Mouse (Mus musculus) testis, adult 2 months (tissue): Measurements from ENCODE around the gene Tet2. TPM values are rescaled to one million over a fixed set of nuclear protein-coding genes. Genes with fewer than 3 reads are reported as not detected.

Experiments used
- H3K27ac ChIP-seq: fragments of 200-500 bp; 2 replicates; pipeline ENCODE4 v1.5.1; 2012; ENCODE audit warnings: low read depth, low read length; ENCODE audit not compliant: control insufficient read depth, insufficient read depth
- H3K27me3 ChIP-seq: fragments of 200-500 bp; 2 replicates; pipeline ENCODE4 v1.6.1; 2012; ENCODE audit warnings: mild to moderate bottlenecking, low read length, moderate library complexity; ENCODE audit not compliant: control insufficient read depth, insufficient read depth
- H3K36me3 ChIP-seq: fragments of 200-500 bp; 2 replicates; pipeline ENCODE4 v1.6.1; 2012; ENCODE audit warnings: mild to moderate bottlenecking, low read length; ENCODE audit not compliant: control insufficient read depth, insufficient read depth
- H3K4me1 ChIP-seq: fragments of 200-500 bp; 2 replicates; pipeline ENCODE4 v1.6.1; 2012; ENCODE audit warnings: low read length; ENCODE audit not compliant: control insufficient read depth, insufficient read depth
- H3K4me3 ChIP-seq: fragments of 200-500 bp; 2 replicates; pipeline ENCODE4 v1.5.1; 2012; ENCODE audit warnings: low read depth, mild to moderate bottlenecking, low read length, moderate library complexity, mixed read lengths; ENCODE audit not compliant: control insufficient read depth
- CTCF ChIP-seq: fragments of 200-500 bp; IDR thresholded peaks from 2 replicates; pipeline ENCODE4 v1.5.1; 2012; ENCODE audit warnings: low read depth, mild to moderate bottlenecking, inconsistent platforms, low read length, moderate library complexity; ENCODE audit not compliant: control insufficient read depth, insufficient read depth, insufficient replicate concordance
- POLR2A ChIP-seq: fragments of 200-500 bp; IDR thresholded peaks from 2 replicates; pipeline ENCODE4 v1.6.1; 2012; ENCODE audit warnings: low read depth, mild to moderate bottlenecking, inconsistent platforms, low read length, moderate library complexity; ENCODE audit not compliant: control insufficient read depth
- polyA plus RNA-seq: library from polyadenylated mRNA; depleted of rRNA; stranded (reverse); fragments of >200 nt; gene quantifications from 2 replicates; pipeline ENCODE4 v1.2.3, GENCODE M21; 2012

The Tet2 gene
- polyA plus RNA-seq, 1 experiment, result 1.5 TPM

DNA sequence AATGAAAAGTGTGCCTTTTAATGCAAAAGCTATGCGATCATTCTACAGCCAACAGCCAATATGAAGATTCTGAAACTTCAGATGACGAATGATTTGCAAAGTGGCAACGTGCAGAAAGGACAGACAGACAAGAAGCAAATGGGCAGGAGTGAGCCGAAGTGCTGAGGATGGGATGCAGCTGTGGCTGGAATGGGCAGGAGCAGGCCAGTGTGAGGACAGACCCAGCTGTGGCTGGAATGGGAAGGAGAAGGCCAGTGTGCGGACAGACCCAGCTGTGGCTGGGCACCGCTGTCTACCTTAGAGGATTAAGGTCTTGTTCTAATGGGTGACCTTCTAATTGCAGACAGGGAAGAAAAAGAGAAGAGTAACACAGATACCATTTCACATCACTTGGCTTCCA, 9.3 kb downstream of the Tet2 start:
- Histone ChIP-seq H3K27ac (no peak overlapping the region), H3K4me3 (no peak overlapping the region)
- no peak for TF ChIP-seq POLR2A
- TF ChIP-seq CTCF, result no peak

GRCm38 (mm10) chr3:133534066-133534465, 10.9 kb downstream of the Tet2 start:
- Histone ChIP-seq H3K36me3 (no peaks in the 10 kb centered on the region), H3K4me1 (no peaks in the 10 kb centered on the region), H3K27ac (no peak overlapping the region), H3K27me3 (no peaks in the 10 kb centered on the region), H3K4me3 (no peak overlapping the region)
- no peak for TF ChIP-seq POLR2A
- no peak for TF ChIP-seq CTCF

More for the DNA sequence above, 9.3 kb downstream of the Tet2 start:
- Histone ChIP-seq H3K36me3 (no peaks in the 10 kb centered on the region), H3K4me1 (no peaks in the 10 kb centered on the region), H3K27me3 (no peaks in the 10 kb centered on the region)

DNA sequence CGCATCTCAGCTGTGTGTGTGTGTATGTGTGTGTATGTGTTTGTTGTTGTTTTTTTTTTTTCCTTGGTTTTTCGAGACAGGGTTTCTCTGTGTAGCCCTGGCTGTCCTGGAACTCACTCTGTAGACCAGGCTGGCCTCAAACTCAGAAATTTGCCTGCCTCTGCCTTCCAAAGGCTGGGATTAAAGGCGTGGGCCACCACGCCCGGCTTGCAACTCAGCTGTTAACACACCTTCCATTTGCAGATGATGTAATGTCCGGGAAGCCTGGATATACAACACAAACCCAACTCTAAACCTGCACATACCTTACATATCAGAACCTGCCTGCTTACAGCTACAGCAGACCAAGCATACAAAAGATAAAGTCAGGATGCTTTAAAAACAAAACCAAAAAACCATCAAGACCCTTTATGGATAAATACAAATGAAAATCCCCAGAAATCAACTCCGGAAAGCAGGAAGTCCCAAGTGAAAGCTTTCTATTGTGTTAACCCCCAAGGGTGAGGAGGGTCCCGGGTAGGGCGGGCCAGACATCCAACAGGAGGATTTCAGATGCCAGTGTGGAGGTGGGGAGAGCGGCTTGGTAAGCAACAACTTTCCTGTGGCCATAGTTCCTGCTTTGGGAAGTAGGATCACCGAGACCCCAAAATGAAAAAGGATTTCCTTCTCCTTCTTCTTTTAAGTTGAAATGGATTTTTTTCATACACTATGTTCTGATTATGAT, 11.5 kb downstream of the Tet2 start:
- Histone ChIP-seq H3K27me3 (no peaks in the 10 kb centered on the region), H3K27ac (no peak overlapping the region), H3K36me3 (no peaks in the 10 kb centered on the region), H3K4me3 (no peak overlapping the region), H3K4me1 (no peaks in the 10 kb centered on the region)
- TF ChIP-seq CTCF (no peak), POLR2A (no peak)

DNA sequence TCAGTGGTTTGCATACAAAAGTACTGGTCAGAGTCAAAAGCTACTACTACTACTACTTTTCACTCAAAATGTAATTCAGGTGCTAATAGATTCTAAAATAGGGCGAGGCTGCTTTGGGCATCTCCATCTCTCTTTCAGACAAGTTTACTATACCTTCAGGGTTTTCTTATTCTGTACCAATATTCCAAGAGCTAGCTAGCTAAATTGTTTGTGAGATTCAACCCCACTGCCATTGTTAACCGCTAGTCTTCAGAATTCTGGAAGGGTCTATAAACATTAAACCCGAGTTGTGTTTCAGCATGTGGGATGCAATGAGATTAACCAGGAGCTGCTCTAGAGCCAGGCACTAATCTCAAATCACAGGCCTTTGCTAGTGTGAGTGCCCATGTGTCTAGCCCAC, 12.1 kb downstream of the Tet2 start:
- Histone ChIP-seq H3K27ac (no peak overlapping the region), H3K4me1 (no peaks in the 10 kb centered on the region), H3K36me3 (no peaks in the 10 kb centered on the region), H3K4me3 (no peak overlapping the region), H3K27me3 (no peaks in the 10 kb centered on the region)
- TF ChIP-seq POLR2A, result no peak
- TF ChIP-seq CTCF, result no peak

- Histone ChIP-seq H3K27me3 (no peaks in the 10 kb centered on the region), H3K4me1 (no peaks in the 10 kb centered on the region), H3K4me3 (no peak overlapping the region), H3K36me3 (no peaks in the 10 kb centered on the region), H3K27ac (no peak overlapping the region)
- TF ChIP-seq POLR2A (no peak), CTCF (no peak)
Observed at GRCm38 (mm10) chr3:133532252-133532651, 12.7 kb downstream of the Tet2 start.

DNA sequence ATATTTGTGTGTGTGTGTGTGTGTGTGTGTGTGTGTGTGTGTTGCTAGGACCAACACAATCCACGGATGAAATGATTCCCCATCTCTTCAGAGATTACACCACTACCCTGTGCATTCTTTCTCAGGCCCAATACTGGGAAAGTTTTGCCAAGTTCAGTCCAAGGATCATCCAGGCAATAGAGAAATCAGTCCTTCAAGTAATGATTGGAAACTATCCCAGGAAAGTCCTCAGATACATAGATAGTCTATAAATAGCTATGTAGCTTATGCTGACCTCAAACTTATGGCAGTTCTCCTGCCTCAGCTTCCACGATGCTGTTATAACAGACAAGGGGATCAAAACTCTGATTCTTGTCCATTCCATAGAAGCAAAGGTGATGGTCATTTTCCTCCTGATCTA, 13.8 kb downstream of the Tet2 start:
- H3K27me3 ChIP-seq, result no peaks in the 10 kb centered on the region
- no peak overlapping the region for H3K4me3 ChIP-seq
- H3K27ac ChIP-seq, result no peak overlapping the region
- H3K36me3 ChIP-seq, result no peaks in the 10 kb centered on the region
- no peak for TF ChIP-seq CTCF
- TF ChIP-seq POLR2A, result no peak
- no peaks in the 10 kb centered on the region for H3K4me1 ChIP-seq

- H3K4me3 ChIP-seq, result no peak overlapping the region
- H3K27ac ChIP-seq, result no peak overlapping the region
- H3K36me3 ChIP-seq, result no peaks in the 10 kb centered on the region
- no peak for TF ChIP-seq CTCF
- TF ChIP-seq POLR2A, result no peak
- no peaks in the 10 kb centered on the region for H3K27me3 ChIP-seq
- H3K4me1 ChIP-seq, result no peaks in the 10 kb centered on the region
Observed at GRCm38 (mm10) chr3:133530664-133531063, 14.3 kb downstream of the Tet2 start.

DNA sequence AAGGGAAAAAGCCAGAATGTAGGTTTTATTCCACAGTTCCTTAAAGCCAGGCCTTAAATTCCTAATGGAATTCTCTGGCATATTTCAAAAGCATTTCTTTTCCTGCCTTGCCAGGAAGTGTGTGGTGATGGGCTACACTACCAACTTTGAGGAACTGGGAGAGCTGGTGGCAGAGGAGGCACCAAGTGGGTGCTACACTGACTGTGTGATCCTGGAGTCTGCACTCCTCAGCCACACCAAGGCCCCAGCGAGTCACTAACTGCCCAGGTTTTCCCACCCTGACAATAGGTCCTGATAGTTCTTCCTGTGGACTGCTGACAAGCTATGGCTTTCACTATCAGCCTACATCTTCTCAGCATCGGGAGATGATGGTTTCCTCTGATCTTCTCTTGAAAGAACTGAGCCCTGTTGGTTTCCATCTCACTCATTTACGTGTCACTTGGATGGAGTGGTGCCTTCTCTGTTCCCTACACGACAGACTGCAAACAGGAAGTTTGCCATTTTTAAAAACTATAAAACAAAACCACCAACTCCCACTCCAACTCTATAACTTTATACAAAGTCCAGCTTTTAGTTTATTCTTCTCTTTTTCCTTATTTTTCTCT, 18.7 kb downstream of the Tet2 start:
- TF ChIP-seq CTCF (no peak), POLR2A (no peak)
- Histone ChIP-seq H3K4me1 (no peaks in the 10 kb centered on the region), H3K27ac (no peak overlapping the region), H3K36me3 (no peaks in the 10 kb centered on the region), H3K27me3 (no peaks in the 10 kb centered on the region), H3K4me3 (no peak overlapping the region)
